Mouse (Mus musculus) CH12.LX (cell line): Measurements from ENCODE around the gene Fam198a.

Source experiments
- CTCF ChIP-seq, 2 experiments: IDR thresholded peaks in 1 of 2; conservative IDR thresholded peaks in 1 of 2; 2 replicates each; pipeline ENCODE4 v1.5.1; 2011 to 2012; ENCODE audit warnings: low read depth in 2 of 2, low read length in 2 of 2, improper control_type of control experiment in 1 of 2, inconsistent platforms in 1 of 2, mild to moderate bottlenecking in 1 of 2, moderate library complexity in 1 of 2
- EP300 ChIP-seq: IDR thresholded peaks from 2 replicates; pipeline ENCODE4 v1.6.1; 2011; ENCODE audit warnings: low read length, improper control_type of control experiment
- HCFC1 ChIP-seq: IDR thresholded peaks from 2 replicates; pipeline ENCODE4 v1.6.1; 2012; ENCODE audit warnings: low read depth, mild to moderate bottlenecking, inconsistent platforms, low read length, improper control_type of control experiment
- JUND ChIP-seq: conservative IDR thresholded peaks from 2 replicates; pipeline ENCODE4 v1.6.1; 2011; ENCODE audit warnings: low read depth, low read length, improper control_type of control experiment
- MAX ChIP-seq: IDR thresholded peaks from 2 replicates; pipeline ENCODE4 v1.6.1; 2011; ENCODE audit warnings: low read length, improper control_type of control experiment
- MEF2A ChIP-seq: IDR thresholded peaks from 2 replicates; pipeline ENCODE4 v1.6.1; 2014; ENCODE audit warnings: low read depth, mild to moderate bottlenecking, inconsistent platforms, low read length, improper control_type of control experiment, borderline replicate concordance
- NELFE ChIP-seq: IDR thresholded peaks from 2 replicates; pipeline ENCODE4 v1.6.1; 2011; ENCODE audit warnings: low read depth, low read length, improper control_type of control experiment
- POLR2A ChIP-seq: IDR thresholded peaks from 2 replicates; pipeline ENCODE4 v1.6.1; 2011; ENCODE audit warnings: low read depth, mild to moderate bottlenecking, improper control_type of control experiment, low read length
- POLR2AphosphoS2 ChIP-seq: IDR thresholded peaks from 2 replicates; pipeline ENCODE4 v1.6.1; 2011; ENCODE audit warnings: low read depth, low read length, improper control_type of control experiment
- RAD21 ChIP-seq: IDR thresholded peaks from 2 replicates; pipeline ENCODE4 v1.6.1; 2011; ENCODE audit warnings: low read depth, mild to moderate bottlenecking, low read length, improper control_type of control experiment, moderate library complexity
- USF1 ChIP-seq: IDR thresholded peaks from 2 replicates; pipeline ENCODE4 v1.6.1; 2014; ENCODE audit warnings: low read depth, mild to moderate bottlenecking, inconsistent platforms, low read length, improper control_type of control experiment

GRCm38 (mm10) chr9:121901710-121902700 lies 48.8 kb upstream of the Fam198a start:
- no peak for TF ChIP-seq CTCF (conservative IDR thresholded peaks at IDR 0.05 in 1 of 2, IDR thresholded peaks at IDR 0.05 in 1 of 2; ENCODE audit: low read depth in 2 of 2, low read length in 2 of 2)
- no peak for TF ChIP-seq POLR2AphosphoS2
- TF ChIP-seq JUND, result no peak
- peak; percentile 6; the same call in 1 of the 2 replicates for TF ChIP-seq EP300
- TF ChIP-seq POLR2A, result no peak
- no peak for TF ChIP-seq MAX
- no peak for TF ChIP-seq USF1
- TF ChIP-seq NELFE, result no peak
- TF ChIP-seq RAD21, result no peak
- no peak; the same call in 1 of the 2 replicates for TF ChIP-seq MEF2A
- no peak for TF ChIP-seq HCFC1
